Mouse (Mus musculus) urinary bladder, postnatal 14 days (tissue): Measurements from ENCODE around the gene Naa35.
"Not testable (repeated sequence)": the region's sequence is repeated elsewhere in the genome, so short reads cannot be mapped to it uniquely, and the experiment has no call there.

Experiments used
- DNase-seq: peaks from one replicate; pipeline ENCODE4 v3.0.0; 2021; ENCODE audit warnings: low spot score

The Naa35 gene

DNA sequence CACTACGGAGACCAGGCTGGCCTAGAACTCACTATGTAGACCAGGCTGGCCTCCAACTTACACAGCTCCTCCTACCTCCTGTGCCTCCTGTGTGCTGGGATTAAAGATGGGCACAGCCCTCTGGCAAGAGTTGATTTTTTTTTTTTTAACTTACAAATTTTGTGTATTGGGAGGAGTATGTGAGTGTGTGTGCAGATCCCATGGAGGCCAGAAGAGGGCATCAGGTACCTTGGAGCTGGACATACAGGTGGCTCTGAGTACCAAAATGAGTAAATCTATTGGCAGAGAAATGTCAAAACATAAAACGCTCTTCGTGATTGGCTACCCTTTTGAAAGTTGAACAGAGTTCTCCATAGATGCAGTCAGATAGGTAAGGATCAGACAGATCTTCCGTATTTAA lies 4.1 kb upstream of the Naa35 start:
- no peak for DNase-seq

DNA sequence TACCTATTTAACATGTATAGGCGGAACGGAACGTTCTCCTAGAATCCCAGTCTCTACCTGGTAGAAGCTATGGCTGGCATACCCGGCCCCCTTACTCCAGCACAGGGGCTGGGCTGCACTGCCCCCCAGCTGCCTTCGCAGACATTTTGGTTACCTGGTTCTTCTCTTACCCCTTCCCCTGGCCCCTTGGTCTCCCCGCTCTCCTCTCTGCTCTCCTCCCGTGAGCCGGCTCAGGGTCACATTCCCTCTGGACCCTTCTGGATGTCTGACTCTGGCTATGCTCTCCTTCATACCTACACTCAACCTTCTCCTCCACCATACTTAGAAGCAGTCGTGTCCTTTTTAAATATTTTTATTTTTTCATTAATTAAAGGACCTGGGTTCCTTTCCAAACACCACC lies 578 bp upstream of the Naa35 start:
- DNase-seq = peak; percentile 28

DNA sequence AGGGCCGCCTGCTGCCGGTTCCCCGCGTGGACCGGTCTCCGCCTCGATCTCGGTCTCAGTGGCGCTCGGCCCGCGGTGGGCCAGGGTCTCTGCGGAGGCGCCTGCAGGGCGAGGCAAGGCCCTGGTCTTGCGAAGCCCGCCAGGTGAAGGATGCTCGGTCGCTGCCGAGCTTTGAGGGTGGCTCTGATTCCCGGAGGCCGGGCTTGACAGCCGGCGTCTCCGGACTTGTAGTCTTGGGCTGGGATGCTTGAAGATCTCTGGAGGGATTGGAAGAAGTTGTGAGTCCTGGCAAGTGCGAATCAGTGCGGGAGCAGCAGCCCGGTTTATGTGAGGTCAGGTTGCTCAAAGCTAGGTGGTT lies 568 bp downstream of the Naa35 start:
- DNase-seq = no peak

DNA sequence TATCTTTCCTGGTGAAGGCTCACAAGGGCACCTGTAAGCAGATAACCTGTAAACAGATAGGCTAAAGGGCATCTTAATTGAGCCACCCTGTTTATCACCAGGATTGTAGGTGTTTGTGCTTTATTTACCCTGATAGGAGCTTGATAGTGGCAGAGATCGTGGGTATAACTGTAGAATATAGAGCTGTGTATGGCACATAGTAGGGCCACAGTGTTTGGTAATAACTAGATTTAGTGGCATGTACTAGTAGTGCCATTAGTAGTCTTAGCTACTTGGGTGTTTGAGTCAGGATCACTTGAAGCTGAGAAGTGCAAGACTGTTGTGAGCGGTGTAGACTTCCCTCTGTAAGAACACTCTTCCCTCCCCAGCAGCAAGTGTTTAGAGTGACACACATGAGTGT lies 2.1 kb downstream of the Naa35 start:
- DNase-seq = no peak

DNA sequence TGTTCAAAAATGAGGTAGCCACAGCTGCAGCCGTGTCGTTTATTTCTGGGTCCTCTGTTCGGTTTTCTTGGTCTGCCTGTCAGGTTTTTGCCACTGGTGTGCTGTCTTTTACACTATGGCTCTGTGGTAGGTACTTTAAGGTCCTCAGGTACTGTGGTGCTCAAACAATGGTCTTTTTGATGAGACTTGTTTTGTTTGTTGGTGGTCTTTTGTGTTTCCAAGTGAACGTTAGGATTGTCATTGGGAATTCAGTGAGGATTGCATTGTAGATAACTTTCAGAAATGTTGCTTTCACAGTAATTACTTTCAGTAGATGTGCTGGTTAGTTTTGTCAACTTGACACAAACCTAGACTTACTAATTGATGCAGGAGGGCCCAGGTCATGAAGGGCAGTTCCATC lies 4.6 kb downstream of the Naa35 start:
- no peak for DNase-seq

DNA sequence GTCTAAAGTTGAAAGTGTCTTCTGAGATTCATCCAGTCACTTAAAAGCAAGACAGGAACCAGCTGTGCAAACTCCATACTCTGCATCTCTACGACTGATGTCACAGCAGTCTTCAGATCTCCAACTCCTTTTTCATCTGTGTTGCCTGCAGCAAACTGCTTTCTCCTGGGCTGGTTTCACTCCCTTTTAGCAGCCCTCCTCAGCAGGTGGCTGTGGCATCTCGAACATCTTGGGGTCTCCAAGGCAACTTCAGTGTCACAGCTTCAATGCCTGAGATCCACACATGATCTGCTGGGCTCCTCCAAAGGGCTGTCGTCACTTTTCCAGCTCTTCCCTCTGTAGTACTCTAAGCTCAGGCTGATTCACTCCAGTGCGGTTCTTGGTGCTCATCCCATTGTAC lies 5.6 kb downstream of the Naa35 start:
- no peak for DNase-seq

DNA sequence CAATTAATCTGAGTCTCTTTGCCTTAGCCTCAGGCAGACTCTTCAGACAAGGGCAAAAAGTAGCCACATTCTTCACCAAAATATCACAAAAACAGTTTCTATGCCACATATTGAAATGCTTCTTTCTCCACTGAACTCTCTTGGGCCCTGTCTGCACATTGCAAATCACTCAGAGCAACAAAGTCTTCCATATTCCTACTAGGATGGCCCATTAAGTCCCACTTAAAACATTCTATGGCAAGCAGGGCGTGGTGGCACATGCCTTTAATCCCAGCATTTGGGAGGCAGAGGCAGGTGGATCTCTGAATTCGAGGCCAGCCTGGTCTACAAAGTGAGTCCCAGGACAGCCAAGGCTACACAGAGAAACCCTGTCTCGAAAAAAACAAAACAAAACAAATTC lies 7.0 kb downstream of the Naa35 start:
- not testable (repeated sequence) for DNase-seq

DNA sequence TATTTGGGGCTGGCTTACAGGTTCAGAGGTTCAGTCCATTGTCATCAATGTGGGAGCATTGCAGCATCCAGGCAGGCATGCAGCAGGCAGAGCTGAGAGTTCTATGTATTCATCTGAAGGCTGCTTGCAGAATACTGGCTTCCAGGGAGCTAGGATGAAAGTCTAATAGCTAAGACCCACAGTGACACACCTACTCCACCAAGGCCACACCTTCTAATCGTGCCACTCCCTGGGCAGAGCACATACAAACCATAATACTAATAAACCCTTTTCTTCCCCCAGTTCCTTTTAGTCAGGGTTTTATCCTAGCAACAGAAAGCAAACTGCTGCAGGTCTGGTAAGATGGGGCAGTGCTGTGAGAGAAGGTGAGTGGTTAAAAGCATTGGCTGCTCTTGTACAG lies 7.6 kb downstream of the Naa35 start:
- DNase-seq = no peak

DNA sequence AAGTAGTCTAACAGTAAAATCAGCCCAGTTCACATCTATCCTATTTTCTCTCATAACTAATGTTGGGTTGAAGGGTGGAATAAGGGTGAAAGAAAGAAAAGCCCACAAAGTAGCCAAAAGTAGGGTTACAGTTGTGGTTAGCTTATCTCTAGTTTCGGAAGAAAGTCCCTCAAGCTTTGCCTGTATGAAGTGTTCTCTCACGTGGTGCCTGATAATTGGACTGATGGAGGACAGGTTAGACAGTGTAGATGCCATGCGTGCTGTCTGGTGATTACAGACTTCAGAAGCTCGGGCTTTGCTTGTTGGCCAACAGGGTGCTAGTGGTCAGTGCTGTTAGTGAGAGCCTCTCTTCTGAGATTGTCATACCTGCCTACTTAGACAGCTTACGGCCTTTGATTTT lies 18.0 kb downstream of the Naa35 start:
- DNase-seq = no peak

DNA sequence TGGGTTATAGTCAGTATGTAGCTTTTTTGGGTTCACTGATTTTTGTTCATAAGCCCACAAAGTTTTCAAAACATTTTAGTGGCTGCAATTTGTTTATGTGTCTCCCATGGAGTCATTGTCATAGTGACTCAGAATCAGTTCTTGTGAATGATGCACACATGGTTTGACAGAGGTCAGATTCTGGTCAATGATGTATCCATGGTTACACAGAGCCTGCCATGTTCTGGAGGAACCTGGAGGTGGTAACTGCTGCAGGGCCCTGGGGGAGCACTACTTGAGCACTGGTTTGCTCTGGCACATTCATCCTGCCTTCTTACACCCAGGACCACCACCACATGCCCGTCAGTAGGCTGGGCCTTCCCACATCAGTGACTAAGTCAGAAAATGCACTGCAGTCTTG lies 19.5 kb downstream of the Naa35 start:
- no peak for DNase-seq

DNA sequence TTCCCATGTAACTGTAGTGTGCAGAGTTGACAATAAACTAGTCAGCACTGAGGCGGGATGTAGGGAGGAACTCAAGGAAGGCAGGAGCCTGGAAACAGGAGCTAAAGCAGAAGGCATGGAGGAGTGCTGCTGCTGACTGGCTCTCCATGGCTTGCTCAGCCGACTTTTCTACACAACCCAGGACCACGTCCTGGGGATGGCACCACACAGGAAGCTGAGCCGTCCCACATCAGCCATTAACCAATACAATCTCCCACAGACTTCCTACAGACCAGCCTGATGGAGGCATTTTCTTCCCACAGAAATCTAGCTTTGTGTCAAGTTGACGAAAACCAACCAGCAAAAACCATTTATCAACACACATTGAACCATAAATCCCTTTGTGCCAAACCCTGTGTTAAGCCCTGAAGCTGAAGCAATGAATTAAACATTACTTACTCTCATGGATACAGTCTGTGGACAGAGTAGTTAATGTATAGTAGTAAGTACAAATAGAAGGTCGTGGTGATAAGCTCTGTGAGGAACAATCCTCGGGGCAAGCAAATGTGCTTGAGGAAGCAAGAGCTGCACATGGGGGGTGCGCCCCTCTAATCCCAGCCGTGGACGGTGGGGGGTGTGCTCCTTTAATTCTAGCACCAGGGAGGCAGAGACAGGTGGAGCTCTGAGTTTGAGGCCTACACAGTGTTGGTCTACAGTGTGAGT lies 20.3 kb downstream of the Naa35 start:
- DNase-seq = no peak

DNA sequence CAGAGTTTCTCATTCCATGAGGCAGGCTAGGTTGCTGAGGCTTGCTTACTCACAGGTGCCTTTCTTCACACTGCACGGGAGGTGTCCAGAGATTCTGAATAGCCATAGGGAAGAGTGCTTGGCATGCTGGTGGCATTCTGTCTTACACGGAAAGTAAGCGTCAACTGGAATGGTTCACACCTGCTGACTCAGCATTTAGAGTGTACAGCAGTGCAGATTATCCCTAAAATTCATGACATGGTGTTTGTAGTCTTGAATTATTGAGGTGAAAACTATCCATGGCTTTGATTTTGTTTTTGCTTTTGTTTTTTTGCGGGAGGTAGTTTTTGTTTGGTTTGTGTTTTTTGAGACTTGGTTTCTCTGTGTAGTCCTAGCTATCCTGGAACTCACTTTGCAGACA lies 24.8 kb downstream of the Naa35 start:
- no peak for DNase-seq

DNA sequence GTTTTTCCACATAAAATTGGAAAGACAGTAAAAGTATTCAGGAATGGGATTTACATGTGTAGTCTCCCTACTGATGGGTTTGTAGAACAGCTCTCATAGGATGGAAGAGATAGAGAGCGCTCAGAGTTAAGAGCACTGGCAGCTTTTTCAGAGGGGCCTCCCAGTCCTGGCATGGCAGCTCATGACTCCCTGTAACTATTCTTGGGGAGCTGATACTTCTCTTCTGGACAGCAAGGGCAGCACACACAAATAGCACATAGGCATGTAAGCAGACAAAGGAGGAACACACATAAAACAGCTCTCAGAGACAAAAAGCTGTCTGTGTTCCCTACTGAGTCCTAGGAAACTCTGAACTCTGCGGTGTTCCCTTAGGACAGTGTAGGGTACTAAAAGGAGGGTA lies 25.4 kb downstream of the Naa35 start:
- no peak for DNase-seq

DNA sequence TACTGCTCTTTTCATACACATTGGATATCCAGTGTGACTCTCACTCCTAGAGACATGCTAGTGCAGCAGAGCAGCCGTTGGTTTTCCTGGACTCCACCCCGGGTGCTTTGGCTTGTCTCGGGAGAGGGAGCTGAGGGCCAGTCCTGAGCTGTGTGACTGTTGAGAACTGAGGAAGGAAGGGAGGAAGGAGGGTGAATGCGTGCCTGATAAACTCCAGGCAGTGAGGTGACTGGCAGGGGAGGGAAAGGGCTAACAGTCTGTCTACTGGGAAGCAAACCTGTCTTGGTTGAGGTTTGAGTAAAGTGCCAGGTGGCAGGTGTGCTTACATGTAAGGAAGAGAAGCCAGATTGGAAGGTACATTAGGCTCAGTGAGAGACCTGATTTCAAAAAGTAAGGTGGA lies 28.8 kb downstream of the Naa35 start:
- DNase-seq = no peak

DNA sequence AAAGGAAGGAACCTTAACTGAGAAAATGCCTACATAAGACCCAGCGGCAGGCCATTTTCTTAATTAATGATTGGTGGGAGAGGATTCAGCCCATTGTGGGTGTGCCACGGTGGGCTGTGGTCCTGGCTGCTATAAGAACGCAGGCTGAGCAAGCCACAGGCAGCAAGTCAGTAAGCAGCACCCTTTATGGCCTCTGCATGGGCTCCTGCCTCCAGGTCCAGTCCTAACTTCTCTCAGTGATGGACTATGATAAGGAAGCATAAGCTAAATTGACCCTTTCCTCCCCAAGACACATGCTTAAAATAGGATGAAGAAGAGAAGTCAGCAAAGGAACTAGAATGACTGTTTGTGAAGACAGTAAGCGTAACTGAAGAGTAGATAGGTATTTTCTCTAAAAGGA lies 30.1 kb downstream of the Naa35 start:
- no peak for DNase-seq

DNA sequence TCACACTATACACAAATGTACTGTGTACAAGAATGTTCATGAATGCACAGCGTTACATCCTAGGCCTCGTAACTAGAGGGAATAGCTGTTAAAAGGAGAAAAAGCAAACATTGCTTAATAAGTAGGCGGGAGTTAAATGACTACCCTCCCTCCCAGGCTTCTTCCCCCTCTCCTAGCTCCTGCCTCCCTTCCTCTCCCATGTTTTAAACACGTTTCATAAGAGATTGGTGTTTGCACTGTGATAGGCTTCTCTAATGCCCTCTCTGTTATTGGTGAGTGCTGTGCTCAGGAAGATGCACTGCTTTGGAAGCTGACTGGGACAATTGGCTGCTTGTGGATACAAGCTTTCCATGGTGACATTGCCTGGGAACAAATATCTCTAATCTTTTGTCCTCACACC lies 30.5 kb downstream of the Naa35 start:
- no peak for DNase-seq

DNA sequence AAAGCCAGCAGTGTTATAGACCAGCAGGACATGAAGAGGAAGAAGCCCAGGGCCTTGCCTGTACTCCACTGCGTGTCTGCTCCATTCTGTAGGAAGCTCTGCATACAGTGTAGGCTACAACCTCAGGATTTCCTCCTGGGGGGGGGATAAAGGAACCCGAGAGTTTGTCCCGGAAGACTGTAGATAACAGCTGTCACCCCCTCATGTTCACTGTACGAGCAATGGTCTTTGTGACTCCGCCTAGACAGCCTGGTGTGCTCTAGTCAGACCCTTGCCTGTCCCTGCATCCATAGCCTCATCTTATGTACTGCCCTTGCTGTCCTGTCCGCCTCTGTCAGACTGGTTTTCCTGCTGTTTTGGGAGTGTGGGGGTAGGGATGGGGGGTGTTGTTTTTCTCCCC lies 33.4 kb downstream of the Naa35 start:
- no peak for DNase-seq

DNA sequence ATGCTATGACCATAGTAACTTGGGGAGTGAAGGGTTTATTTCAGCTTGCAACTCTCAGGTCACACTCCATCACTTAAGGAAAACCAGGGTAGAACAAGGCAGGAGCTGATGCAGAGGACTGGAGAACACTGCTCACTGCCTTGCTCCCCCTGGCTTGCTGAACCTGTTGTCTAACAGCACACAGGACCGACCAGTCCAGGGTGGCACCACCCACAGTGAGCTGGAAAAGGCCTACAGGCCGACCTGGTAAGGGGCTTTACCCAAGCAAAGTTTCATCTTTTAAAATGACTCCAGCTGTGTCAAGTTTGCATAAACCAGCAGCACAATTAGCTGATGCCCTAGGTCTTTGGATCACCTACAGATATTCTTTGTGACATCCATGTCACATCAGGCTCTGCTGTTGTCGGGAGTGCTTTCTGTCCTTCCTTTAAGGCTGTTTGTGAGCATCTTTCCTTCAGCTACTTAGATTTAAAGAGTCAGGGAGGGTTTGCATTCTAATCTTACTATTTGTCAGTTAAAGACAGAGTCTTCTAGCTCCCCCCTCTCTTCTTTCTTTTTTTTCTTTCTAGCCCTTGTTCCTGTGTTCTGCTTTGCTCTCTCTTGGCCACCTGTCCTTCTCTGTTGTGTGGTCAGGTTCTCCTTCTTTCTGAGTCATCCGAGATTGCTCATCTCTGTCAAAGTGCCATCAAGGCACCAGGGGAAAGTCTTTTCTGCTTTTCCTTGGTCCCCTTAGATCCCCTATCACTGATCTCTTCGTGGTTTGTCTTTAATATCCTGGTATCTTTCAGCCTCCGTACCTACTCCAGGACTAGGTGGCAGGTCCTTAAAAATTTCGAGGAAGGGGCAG lies 36.8 kb downstream of the Naa35 start:
- no peak for DNase-seq

DNA sequence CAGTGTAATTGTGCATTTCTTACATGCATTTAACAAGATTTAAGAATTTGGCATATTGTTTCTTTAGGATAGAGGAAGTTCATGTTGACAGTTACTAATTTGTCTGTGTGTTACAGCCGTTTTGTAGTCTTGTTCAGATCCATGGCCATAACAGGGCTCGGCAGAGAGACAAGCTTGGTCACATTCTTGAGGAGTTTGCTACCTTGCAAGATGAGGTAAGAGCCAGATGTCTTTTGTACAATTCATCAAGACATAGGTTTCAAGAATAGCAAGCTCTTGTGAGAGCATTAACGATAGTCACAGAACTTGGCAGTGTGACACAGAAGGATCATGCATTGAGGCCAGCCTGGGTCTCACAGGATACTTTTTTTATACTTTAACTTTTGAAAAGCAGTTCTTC lies 39.3 kb downstream of the Naa35 start:
- DNase-seq = peak; percentile 19

DNA sequence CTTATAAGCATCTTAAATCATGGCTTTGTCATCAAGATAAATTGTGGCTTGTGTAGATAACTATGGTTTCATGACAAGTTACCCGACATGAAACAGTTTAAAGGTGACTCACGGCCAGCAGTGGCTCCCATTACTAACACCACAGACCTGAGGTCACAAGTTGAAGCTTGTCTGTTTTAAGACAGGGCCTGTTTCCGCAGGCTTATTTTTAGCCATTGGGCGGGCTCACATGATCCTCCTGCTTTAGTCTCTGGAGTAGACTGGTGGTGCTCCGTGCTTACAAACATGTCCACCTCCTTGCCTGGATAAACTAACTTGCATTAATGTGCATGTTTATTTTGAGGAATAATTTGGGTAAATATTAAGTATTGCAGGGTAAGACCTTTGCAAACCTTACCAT lies 39.8 kb downstream of the Naa35 start:
- DNase-seq = peak; percentile 58

DNA sequence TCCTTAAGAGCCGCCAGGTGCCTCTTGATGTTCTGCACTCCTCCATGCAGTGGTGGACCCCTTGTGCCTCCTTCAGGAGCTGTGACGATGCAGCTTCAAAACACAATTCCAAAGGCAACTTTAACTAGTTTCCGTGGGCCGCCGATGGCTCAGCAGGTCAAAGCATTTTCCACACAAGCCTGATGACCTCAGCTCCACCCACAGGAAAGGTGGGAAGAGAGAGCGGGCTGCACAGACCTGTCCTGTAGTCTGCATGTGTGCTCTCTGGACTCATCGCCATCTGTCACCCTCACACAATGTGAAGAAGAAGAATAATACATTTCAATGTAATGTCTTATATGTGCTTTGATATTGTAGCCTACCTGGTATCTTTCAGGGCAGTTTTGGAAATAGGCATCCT lies 41.7 kb downstream of the Naa35 start:
- DNase-seq = no peak

DNA sequence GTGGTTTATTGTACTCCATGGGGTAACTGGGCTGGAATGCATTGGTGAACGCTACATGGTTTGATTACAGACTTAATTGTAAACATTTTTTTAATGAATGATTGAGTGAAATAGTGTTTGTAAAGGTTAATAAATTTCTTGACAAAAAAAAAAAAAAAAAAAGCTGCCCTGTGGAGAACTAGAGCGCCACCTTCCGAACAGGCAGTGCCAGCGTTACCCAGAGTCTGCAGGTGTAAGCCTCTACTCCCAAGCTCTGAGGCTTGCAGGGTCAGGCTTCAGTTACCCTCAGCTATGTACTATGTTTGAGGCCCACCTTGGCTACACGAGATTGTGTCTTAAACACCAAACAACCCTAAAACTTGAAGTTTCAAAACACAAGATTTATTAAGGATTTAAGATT lies 49.6 kb downstream of the Naa35 start:
- DNase-seq = no peak

DNA sequence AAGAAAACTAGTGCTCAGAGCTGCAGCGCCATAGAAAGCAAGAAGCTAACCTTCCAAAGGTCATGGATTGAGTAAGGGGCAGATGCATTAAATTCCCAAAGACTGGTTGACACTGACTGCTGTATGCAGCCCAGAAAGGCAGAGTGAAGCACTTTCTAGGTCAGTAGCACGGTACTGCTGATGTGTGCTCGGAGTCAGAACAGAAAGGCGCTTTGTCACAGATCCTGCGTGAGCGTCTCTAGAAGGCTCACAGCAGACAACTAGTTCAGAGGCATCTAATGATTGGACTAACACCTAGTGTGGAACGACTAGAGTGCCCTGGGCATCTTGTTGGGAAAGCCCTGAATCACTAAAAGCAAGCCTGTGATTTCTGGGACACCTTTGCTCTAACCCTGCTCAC lies 52.7 kb downstream of the Naa35 start:
- DNase-seq = no peak
